Mouse (Mus musculus) hematopoietic multipotent progenitor cell, adult 10-12 weeks (in vitro differentiated cells): ENCODE data around the gene Ddx23. TPM values are rescaled to one million over a fixed set of nuclear protein-coding genes. Genes with fewer than 3 reads are reported as not detected.

ENCODE experiments used
- polyA plus RNA-seq: library from polyadenylated mRNA; stranded (reverse); fragments of >175 nt; gene quantifications from 2 replicates; pipeline ENCODE4 v1.2.3, GENCODE M21; 2012; ENCODE audit warnings: low replicate concordance

Gene Ddx23
- 73.5 and 74.7 TPM in 2 replicates for polyA plus RNA-seq

GRCm38 (mm10) chr15:98662567-98663545 is at the start of gene Ddx23:
Ddx23 (minus strand) TSS chr15:98662894.

GRCm38 (mm10) chr15:98707766-98708372 is 45.2 kb upstream of the Ddx23 start, which contains the start of gene Ccdc65:
Ccdc65 (plus strand) TSS chr15:98708207.

DNA sequence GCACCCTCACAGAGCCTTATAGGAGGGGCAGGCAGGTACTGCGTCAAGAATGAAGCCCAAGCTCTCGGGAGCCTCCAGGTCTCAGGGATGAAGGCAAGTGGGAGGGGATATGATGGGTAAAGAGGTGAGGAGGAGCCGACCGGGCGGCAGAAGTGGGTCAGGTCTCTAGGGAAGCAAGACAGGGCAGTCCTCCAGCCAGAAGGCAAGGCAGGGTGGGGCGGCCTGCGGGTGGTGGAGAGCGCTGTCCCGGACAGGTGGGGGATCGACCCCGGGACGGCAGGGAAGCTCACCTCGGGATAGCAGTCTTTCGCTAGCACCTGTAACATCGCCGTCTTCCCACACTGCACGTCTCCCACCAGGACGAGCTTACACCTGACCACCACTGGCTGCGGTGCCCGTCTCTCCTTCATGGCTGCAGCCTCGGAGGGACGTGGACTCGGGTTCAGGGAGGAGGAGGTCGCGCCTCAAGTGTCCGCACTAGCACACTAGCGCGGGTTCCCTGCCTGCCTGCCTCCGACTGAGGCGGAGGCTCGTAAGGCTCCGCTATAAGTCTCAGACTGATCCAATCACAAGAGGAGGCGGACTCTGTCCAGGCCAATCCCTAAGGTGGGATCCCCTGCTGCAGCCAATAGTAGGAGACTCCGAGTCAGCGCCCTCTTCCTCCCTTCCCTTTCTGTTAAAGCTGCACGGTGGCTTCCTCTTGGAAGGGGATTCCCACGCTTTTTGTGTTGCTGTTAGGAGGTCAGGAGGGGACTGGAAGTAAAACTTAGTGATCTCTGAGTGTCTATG is 14.4 kb upstream of the Ddx23 start, which contains the start of gene Rnd1:
Gene Rnd1 (minus strand): TSS at position 522 of the 789 bp plus-strand sequence.

DNA sequence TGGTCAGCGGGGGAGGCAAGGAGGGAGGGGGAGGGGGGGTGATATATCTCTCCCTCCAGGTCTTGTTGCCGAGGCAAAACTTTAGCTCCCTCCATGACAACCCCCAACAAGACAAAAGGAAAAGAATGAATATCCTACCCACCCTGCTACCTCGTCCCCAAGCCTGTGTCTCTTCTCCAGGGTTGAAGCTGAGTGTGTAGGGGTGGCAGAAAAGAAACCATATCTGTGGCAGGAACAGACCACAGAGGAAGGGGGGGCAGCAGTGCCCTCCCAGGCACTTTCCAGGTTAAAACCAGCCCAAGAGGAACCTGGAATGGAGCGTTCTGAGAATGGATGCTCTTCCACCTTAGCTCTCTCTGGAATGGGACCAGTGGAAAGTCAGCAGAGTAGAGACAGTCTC is 32.2 kb downstream of the Ddx23 start, which contains the start of gene Cacnb3:
Gene Cacnb3 (plus strand): TSS at position 301 of the 400 bp plus-strand sequence.

DNA sequence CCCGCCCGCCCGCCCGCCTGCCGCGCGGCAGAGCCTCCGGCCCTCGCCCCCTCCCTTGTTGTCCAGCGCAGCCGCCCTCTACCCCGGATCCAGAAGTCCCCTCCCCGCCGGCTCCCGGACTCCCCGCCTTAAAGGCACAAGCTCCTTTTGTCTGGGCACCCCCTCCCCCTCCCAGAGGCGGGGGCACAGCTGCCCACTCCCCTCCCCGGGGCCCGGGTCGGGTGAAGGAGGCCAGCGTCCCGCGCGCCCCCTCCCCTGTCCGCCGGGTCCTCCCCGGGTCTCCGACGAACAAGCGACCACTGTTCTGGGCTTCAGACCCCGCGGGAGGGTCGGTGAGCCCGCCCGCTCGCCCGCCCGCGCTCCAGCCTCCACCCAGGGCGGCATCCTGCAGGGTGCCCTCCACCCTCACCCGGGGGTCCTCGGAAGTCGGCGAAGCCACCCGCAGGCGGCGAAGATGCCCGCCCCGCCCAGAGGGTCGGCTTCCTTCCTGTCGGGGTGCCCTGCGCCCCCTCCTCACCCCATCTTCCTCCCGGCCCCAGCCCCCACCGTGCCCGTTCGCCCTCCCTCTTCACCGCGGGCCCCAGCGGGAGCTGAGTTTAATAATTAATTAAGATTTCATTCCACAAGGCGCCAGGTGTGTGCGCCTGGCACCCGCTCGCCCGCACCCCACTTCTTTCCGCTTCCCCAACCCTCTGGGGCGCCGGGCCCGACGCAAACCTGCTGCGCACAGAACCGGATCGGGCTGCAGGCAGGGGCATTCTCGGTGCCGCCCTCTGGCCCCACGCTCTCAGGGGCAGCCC is 53.2 kb downstream of the Ddx23 start, which contains the start of gene Adcy6:
Gene Adcy6 (minus strand): TSS at position 746 of the 800 bp plus-strand sequence.

Other genes starting within 250 kb of the Ddx23 start
- not detected in 2 replicates for gene Olfr282, start 231.7 kb downstream of the Ddx23 start, polyA plus RNA-seq
- not detected in 2 replicates for gene Olfr281, start 210.3 kb downstream of the Ddx23 start, polyA plus RNA-seq
- not detected in 2 replicates for gene OR5BS1P, start 193.0 kb downstream of the Ddx23 start, polyA plus RNA-seq
- gene Lalba, start 180.2 kb downstream of the Ddx23 start, polyA plus RNA-seq, result not detected in 2 replicates
- not detected in 2 replicates for gene Olfr279, start 170.5 kb downstream of the Ddx23 start, polyA plus RNA-seq
- gene Kansl2, start 128.6 kb downstream of the Ddx23 start, polyA plus RNA-seq, result 19.5 and 29.1 TPM in 2 replicates
- 4.2 and 9.9 TPM in 2 replicates for gene Ccnt1, start 92.0 kb downstream of the Ddx23 start, polyA plus RNA-seq
- not detected in 2 replicates for gene 4930415O20Rik, start 91.9 kb downstream of the Ddx23 start, polyA plus RNA-seq
- 2.9 and 7.1 TPM in 2 replicates for gene Adcy6, start 52.8 kb downstream of the Ddx23 start, polyA plus RNA-seq
- 6.9 and 27.7 TPM in 2 replicates for gene Cacnb3, start 32.1 kb downstream of the Ddx23 start, polyA plus RNA-seq
- 1.9 and 3.4 TPM in 2 replicates for gene Rnd1, start 14.6 kb upstream of the Ddx23 start, polyA plus RNA-seq
- not detected in 2 replicates for gene Ccdc65, start 45.3 kb upstream of the Ddx23 start, polyA plus RNA-seq
- 5.8 and 13.4 TPM in 2 replicates for gene Fkbp11, start 65.3 kb upstream of the Ddx23 start, polyA plus RNA-seq
- 37.6 and 40.8 TPM in 2 replicates for gene Arf3, start 100.3 kb upstream of the Ddx23 start, polyA plus RNA-seq
- 0.73 and 1.2 TPM in 2 replicates for gene Wnt10b, start 115.3 kb upstream of the Ddx23 start, polyA plus RNA-seq
- gene Wnt1, start 127.0 kb upstream of the Ddx23 start, polyA plus RNA-seq, result 0.17 TPM in 1 of 2 replicates, not detected in the other
- 0.74 and 2.4 TPM in 2 replicates for gene Ddn, start 146.6 kb upstream of the Ddx23 start, polyA plus RNA-seq
- 107 and 148 TPM in 2 replicates for gene Prkag1, start 168.6 kb upstream of the Ddx23 start, polyA plus RNA-seq
- gene Kmt2d, start 208.3 kb upstream of the Ddx23 start, polyA plus RNA-seq, result 130 and 222 TPM in 2 replicates
- 2.3 and 3.8 TPM in 2 replicates for gene Rhebl1, start 231.6 kb upstream of the Ddx23 start, polyA plus RNA-seq
- gene Dhh, start 235.6 kb upstream of the Ddx23 start, polyA plus RNA-seq, result 0.04 and 0.06 TPM in 2 replicates